In the genomic region with DNA sequence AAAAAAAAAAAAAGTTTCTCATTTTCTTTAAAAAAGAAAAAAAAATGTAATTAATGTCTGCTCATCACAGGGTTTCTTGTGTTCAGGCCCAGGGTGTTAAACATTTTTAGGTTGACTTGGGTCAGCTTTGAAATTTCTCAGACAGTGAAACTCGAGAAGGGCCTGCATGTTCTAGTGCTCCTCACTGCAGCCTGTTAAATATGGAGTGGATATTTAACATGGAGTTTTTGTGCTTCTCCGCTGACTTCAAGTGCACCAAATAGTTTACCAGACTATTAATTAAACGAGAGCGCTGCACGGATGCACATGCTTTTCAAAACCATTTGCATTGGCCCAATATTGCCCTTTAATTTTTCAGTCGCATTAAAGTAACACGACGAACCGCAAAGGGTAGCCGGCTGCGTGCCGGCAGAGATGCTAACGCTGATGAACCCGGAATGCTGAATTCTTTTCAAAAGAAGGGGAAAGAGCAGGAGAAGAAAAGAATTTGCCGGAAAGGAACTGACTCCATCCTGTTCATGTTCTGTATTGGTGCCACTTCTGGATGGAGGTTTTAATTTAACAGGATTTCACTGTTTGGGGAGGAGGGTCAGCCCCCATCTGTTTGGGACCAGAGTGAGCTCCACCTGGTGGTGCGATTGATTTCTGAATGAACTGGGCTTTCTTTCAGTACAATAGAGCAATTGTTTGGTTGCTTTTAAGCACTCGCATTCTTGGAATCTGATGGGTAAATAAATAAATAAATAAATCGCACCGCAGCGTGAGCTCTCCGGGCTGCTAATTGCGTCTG, we compare ENCODE assay signal across 9 mouse cellular contexts.
DNase-seq lines count a peak whose midpoint lies in the region; ATAC-seq and TF ChIP-seq lines count a peak whose summit lies in the region.
"Had no signal": no experiment of that assay in that cellular context is flagged by ENCODE, and none has a peak within 500 bp of the region (broad histone marks: within the 10 kb centered on the region; RNA-seq: fewer than 3 reads in every experiment).

No protein-coding gene starts in this region.

- H3K4me2 ChIP-seq in embryonic facial prominence, embryonic 15.5 days (replicated peaks) = peak overlapping the region; percentile 45
- peak overlapping the region; percentile 39 for H3K4me2 ChIP-seq in intestine, postnatal 0 days (replicated peaks; ENCODE audit: low read depth)
- peak overlapping the region; percentile 54 for H3K4me2 ChIP-seq in midbrain, embryonic 15.5 days

- H3K9me3 ChIP-seq in heart, embryonic 10.5 days = no peaks in the 10 kb centered on the region
- no peaks in the 10 kb centered on the region for H3K9me3 ChIP-seq in embryonic facial prominence, embryonic 15.5 days (replicated peaks)
- no peaks in the 10 kb centered on the region for H3K9me3 ChIP-seq in intestine, postnatal 0 days (ENCODE audit: control insufficient read depth)
- no peaks in the 10 kb centered on the region for H3K9me3 ChIP-seq in midbrain, embryonic 15.5 days

- H3K4me1 ChIP-seq in heart, embryonic 10.5 days = peaks cover 13% of the 10 kb centered on the region
- peaks cover 26% of the 10 kb centered on the region for H3K4me1 ChIP-seq in embryonic facial prominence, embryonic 15.5 days
- H3K4me1 ChIP-seq in intestine, postnatal 0 days (replicated peaks; ENCODE audit: control insufficient read depth, insufficient read depth, low read length) = no peaks in the 10 kb centered on the region
- peaks cover 15% of the 10 kb centered on the region for H3K4me1 ChIP-seq in midbrain, embryonic 15.5 days

- no peak for DNase-seq in heart, embryonic 10.5 days (ENCODE audit: low spot score)
- DNase-seq in heart, adult 18-20 months = no peak
- peak; percentile 48 for DNase-seq in ES-CJ7 (ENCODE audit: low read depth, low spot score)
- no peak for DNase-seq in spleen, adult 18-20 months

- H3K27me3 ChIP-seq in heart, embryonic 10.5 days (ENCODE audit: insufficient read depth, poor library complexity, severe bottlenecking) = peaks cover 13% of the 10 kb centered on the region; the same call in 1 of the 2 replicates
- 0 out of 2 replicates have a peak, but pooled peaks cover 3% of the 10 kb centered on the region for H3K27me3 ChIP-seq in embryonic facial prominence, embryonic 15.5 days
- H3K27me3 ChIP-seq in intestine, postnatal 0 days (replicated peaks; ENCODE audit: control insufficient read depth, insufficient read depth, low read length) = no peaks in the 10 kb centered on the region
- H3K27me3 ChIP-seq in midbrain, embryonic 15.5 days (replicated peaks) = no peaks in the 10 kb centered on the region

- no peaks in the 10 kb centered on the region for H3K36me3 ChIP-seq in heart, embryonic 10.5 days
- no peaks in the 10 kb centered on the region for H3K36me3 ChIP-seq in embryonic facial prominence, embryonic 15.5 days
- no peaks in the 10 kb centered on the region for H3K36me3 ChIP-seq in intestine, postnatal 0 days (ENCODE audit: control insufficient read depth, insufficient read depth)
- no peaks in the 10 kb centered on the region for H3K36me3 ChIP-seq in midbrain, embryonic 15.5 days (replicated peaks)

- peak; percentile 56 for TF ChIP-seq CTCF in intestine, postnatal 0 days (IDR thresholded peaks at IDR 0.05; ENCODE audit: low read depth)

- 40% methylated on average over 22 of the region's 22 CpGs for WGBS in heart, embryonic 10.5 days
- WGBS in embryonic facial prominence, embryonic 15.5 days = 19% methylated on average over 22 of the region's 22 CpGs
- WGBS in intestine, postnatal 0 days = 44% methylated on average over 22 of the region's 22 CpGs
- WGBS in midbrain, embryonic 15.5 days = 13% methylated on average over 22 of the region's 22 CpGs

- ATAC-seq in embryonic facial prominence, embryonic 15.5 days (ENCODE audit: insufficient number of reproducible peaks, low FRiP score, low TSS enrichment, low read depth) = no peak
- ATAC-seq in intestine, postnatal 0 days = no peak
- ATAC-seq in midbrain, embryonic 15.5 days (replicated peaks) = peak; percentile 72
- no peak for ATAC-seq in inflammation-experienced regulatory T-cells, adult 6 months

- H3K27ac ChIP-seq in heart, embryonic 10.5 days = 0 out of 2 replicates have a peak overlapping the region, but pooled peaks have one; percentile 10
- H3K27ac ChIP-seq in embryonic facial prominence, embryonic 15.5 days (replicated peaks) = no peak overlapping the region
- no peak overlapping the region for H3K27ac ChIP-seq in intestine, postnatal 0 days (ENCODE audit: low read depth, low read length)
- H3K27ac ChIP-seq in midbrain, embryonic 15.5 days = no peak overlapping the region

- H3K4me3 ChIP-seq in heart, embryonic 10.5 days = peak overlapping the region; percentile 45
- H3K4me3 ChIP-seq in embryonic facial prominence, embryonic 15.5 days (replicated peaks) = peak overlapping the region; percentile 27
- H3K4me3 ChIP-seq in intestine, postnatal 0 days (ENCODE audit: low read depth, low read length) = no peak overlapping the region
- peak overlapping the region; percentile 38 for H3K4me3 ChIP-seq in midbrain, embryonic 15.5 days
- H3K4me3 ChIP-seq: myocyte had no signal

- no peak overlapping the region for H3K9ac ChIP-seq in embryonic facial prominence, embryonic 15.5 days
- H3K9ac ChIP-seq in intestine, postnatal 0 days (ENCODE audit: low read depth, low read length) = no peak overlapping the region
- H3K9ac ChIP-seq in midbrain, embryonic 15.5 days = peak overlapping the region; percentile 27; the same call in 1 of the 2 replicates
